Mouse (Mus musculus): ENCODE measurements around the gene Man2c1. TPM values are rescaled to one million over a fixed set of nuclear protein-coding genes. Genes with fewer than 3 reads are reported as not detected.

Gene Man2c1
- polyA plus RNA-seq, 1 experiment from 2014 or later = 24.3 TPM

DNA sequence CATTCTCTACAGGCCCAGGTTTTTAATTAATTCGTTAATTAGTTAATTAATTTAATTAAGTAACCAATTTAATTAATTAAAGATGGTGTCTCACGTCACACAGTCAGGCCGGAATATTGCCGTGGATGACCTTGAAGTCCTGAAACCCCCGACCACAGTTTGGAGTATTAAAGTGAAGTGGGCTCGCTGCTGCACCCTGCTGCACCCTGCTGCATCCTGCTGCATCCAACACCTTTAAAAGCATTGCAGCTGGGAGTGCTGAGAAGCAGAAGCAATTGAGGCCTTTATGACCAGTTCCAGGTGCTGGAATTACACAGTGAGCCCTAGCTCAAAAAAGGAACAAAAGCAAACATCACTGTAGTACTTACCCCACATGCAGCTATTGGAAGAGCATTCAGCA lies 21.8 kb downstream of the Man2c1 start:
- Histone ChIP-seq H3K36me3 (ENCODE audit: control insufficient read depth, insufficient read depth) (peaks cover 21% of the 10 kb centered on the region; the same call in 1 of the 2 replicates), H3K9ac (ENCODE audit: low read depth, low read length) (no peak overlapping the region), H3K4me3 (ENCODE audit: low read depth, low read length) (no peak overlapping the region), H3K9me3 (ENCODE audit: control insufficient read depth) (no peaks in the 10 kb centered on the region), H3K4me1 (replicated peaks; ENCODE audit: control insufficient read depth, insufficient read depth, low read length) (0 out of 2 replicates have a peak, but pooled peaks cover 4% of the 10 kb centered on the region), H3K27ac (ENCODE audit: low read depth, low read length) (no peak overlapping the region), H3K27me3 (replicated peaks; ENCODE audit: control insufficient read depth, insufficient read depth, low read length) (no peaks in the 10 kb centered on the region), H3K4me2 (replicated peaks; ENCODE audit: low read depth) (no peak overlapping the region)
- peak; percentile 21; the same call in 1 of the 2 replicates for TF ChIP-seq CTCF (IDR thresholded peaks at IDR 0.05; ENCODE audit: low read depth)
- 54% methylated on average over 6 of the region's 6 CpGs for WGBS
- ATAC-seq = no peak

DNA sequence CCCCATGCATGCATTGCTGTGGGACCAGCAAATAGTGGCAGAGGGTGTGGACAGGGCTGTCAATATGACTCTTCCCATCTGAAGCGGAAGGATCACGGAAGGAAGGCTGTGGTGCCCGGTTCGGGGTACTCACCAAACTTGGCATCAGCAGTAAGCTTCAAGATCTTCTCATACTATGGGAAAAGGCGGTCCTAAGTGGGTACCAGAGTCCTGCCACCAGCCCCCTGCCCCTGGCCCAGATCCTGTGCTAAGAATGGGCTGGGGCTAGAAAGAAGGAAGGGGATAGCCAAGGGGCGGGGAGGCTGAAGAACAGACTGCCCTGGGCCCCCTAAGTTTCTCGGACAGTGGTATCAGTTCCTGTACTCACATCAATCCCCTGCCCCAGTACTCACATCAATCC lies 25.9 kb downstream of the Man2c1 start:
- no peaks in the 10 kb centered on the region for H3K27me3 ChIP-seq (replicated peaks; ENCODE audit: control insufficient read depth, insufficient read depth, low read length)
- H3K27ac ChIP-seq (ENCODE audit: low read depth, low read length) = no peak overlapping the region
- WGBS = 94% methylated on average over 7 of the region's 7 CpGs
- H3K4me2 ChIP-seq (replicated peaks; ENCODE audit: low read depth) = no peak overlapping the region
- no peaks in the 10 kb centered on the region for H3K4me1 ChIP-seq (replicated peaks; ENCODE audit: control insufficient read depth, insufficient read depth, low read length)
- no peaks in the 10 kb centered on the region for H3K9me3 ChIP-seq (ENCODE audit: control insufficient read depth)
- H3K9ac ChIP-seq (ENCODE audit: low read depth, low read length) = no peak overlapping the region
- H3K36me3 ChIP-seq (ENCODE audit: control insufficient read depth, insufficient read depth) = peaks cover 21% of the 10 kb centered on the region; the same call in 1 of the 2 replicates
- no peak for TF ChIP-seq CTCF (IDR thresholded peaks at IDR 0.05; ENCODE audit: low read depth)
- no peak overlapping the region for H3K4me3 ChIP-seq (ENCODE audit: low read depth, low read length)
- no peak for ATAC-seq

DNA sequence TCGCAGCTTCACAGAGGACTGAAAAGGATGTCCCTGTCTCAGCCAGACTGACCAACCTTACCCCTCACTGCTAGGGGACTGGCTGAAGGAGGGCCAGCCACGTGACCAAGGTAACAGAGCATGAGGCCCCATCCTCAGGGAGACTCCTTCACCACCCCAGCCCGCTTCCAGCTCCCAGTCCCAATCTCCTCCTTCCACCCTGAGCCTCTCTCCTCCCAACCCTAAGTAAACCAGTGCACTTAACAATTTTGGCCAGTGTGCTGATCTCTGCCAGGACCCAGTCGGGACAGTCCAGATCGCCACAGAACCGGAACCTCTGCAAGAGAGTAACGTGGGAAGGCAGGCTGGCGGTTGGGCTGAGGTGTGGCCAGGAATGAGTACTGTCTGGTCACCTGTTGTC lies 26.3 kb downstream of the Man2c1 start:
- no peaks in the 10 kb centered on the region for H3K9me3 ChIP-seq (ENCODE audit: control insufficient read depth)
- H3K9ac ChIP-seq (ENCODE audit: low read depth, low read length) = no peak overlapping the region
- peak overlapping the region; percentile 97 for H3K4me2 ChIP-seq (replicated peaks; ENCODE audit: low read depth)
- H3K4me1 ChIP-seq (replicated peaks; ENCODE audit: control insufficient read depth, insufficient read depth, low read length) = no peaks in the 10 kb centered on the region
- H3K36me3 ChIP-seq (ENCODE audit: control insufficient read depth, insufficient read depth) = peaks cover 21% of the 10 kb centered on the region; the same call in 1 of the 2 replicates
- 89% methylated on average over 8 of the region's 8 CpGs for WGBS
- no peaks in the 10 kb centered on the region for H3K27me3 ChIP-seq (replicated peaks; ENCODE audit: control insufficient read depth, insufficient read depth, low read length)
- H3K4me3 ChIP-seq (ENCODE audit: low read depth, low read length) = no peak overlapping the region
- no peak overlapping the region for H3K27ac ChIP-seq (ENCODE audit: low read depth, low read length)
- no peak for ATAC-seq
- TF ChIP-seq CTCF (IDR thresholded peaks at IDR 0.05; ENCODE audit: low read depth) = no peak

DNA sequence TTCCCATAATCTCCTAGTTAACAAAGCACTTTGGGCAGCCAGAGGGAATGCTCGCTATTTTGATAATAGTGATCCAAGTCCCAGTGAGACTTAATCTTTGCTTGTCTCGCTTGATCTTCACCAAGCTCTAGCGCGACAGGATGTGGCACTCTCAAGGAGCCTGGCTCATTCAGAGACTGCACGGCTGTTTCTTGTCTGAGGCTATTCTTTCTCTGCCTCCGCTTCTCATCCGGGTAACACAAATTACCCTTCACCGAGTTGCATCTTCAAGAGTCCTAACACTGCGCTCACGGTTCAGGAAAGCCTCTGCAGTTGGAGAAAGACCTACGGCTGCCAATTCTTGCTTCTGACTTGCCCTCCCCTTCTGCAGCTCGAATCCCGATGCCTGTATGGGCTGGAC lies 27.0 kb downstream of the Man2c1 start:
- Histone ChIP-seq H3K9ac (ENCODE audit: low read depth, low read length) (peak overlapping the region; percentile 71), H3K36me3 (ENCODE audit: control insufficient read depth, insufficient read depth) (peaks cover 21% of the 10 kb centered on the region; the same call in 1 of the 2 replicates), H3K27ac (ENCODE audit: low read depth, low read length) (no peak overlapping the region), H3K4me2 (replicated peaks; ENCODE audit: low read depth) (peak overlapping the region; percentile 97), H3K9me3 (ENCODE audit: control insufficient read depth) (no peaks in the 10 kb centered on the region), H3K4me3 (ENCODE audit: low read depth, low read length) (peak overlapping the region; percentile 84), H3K4me1 (replicated peaks; ENCODE audit: control insufficient read depth, insufficient read depth, low read length) (no peaks in the 10 kb centered on the region), H3K27me3 (replicated peaks; ENCODE audit: control insufficient read depth, insufficient read depth, low read length) (no peaks in the 10 kb centered on the region)
- ATAC-seq = no peak
- WGBS = 30% methylated on average over 13 of the region's 13 CpGs
- no peak for TF ChIP-seq CTCF (IDR thresholded peaks at IDR 0.05; ENCODE audit: low read depth)

DNA sequence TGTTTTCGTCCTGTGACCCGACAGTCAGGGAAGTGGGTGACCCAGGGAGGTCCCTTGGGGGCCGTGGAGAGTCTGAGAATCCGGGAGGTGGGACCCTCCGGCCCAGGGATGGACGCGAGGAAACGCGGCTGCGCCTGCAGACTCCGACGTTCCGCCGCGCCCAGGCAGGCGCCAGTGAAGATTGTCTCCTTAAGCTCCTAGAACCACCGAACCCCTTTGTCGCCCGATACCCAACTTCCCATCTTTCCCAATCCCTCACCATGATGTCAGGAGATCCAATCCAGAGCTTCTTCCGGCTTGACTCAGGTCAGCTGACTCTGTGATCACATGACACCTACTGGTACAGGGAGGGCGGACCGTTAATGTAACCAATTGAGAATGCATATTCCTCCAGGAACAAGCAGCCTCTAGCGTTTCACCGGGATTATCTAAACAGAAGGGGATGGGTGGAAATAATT lies 27.6 kb downstream of the Man2c1 start, which contains the start of gene Commd4:
Commd4 (minus strand) TSS at position 319 of the 458 bp plus-strand sequence.
- H3K36me3 ChIP-seq (ENCODE audit: control insufficient read depth, insufficient read depth) = peaks cover 21% of the 10 kb centered on the region; the same call in 1 of the 2 replicates
- peak within 1 kb of the TSS; percentile 62 for H3K27ac ChIP-seq (ENCODE audit: low read depth, low read length)
- peak within 1 kb of the TSS; percentile 97 for H3K4me2 ChIP-seq (replicated peaks; ENCODE audit: low read depth)
- TF ChIP-seq CTCF (IDR thresholded peaks at IDR 0.05; ENCODE audit: low read depth) = peak; percentile 33; the same call in 1 of the 2 replicates
- H3K9ac ChIP-seq (ENCODE audit: low read depth, low read length) = peak within 1 kb of the TSS; percentile 71
- no peaks in the 10 kb centered on the region for H3K9me3 ChIP-seq (ENCODE audit: control insufficient read depth)
- peak; percentile 80 for ATAC-seq
- no peaks in the 10 kb centered on the region for H3K4me1 ChIP-seq (replicated peaks; ENCODE audit: control insufficient read depth, insufficient read depth, low read length)
- H3K4me3 ChIP-seq (ENCODE audit: low read depth, low read length) = peak within 1 kb of the TSS; percentile 84
- WGBS = 0% methylated on average over 24 of the region's 24 CpGs
- no peaks in the 10 kb centered on the region for H3K27me3 ChIP-seq (replicated peaks; ENCODE audit: control insufficient read depth, insufficient read depth, low read length)

DNA sequence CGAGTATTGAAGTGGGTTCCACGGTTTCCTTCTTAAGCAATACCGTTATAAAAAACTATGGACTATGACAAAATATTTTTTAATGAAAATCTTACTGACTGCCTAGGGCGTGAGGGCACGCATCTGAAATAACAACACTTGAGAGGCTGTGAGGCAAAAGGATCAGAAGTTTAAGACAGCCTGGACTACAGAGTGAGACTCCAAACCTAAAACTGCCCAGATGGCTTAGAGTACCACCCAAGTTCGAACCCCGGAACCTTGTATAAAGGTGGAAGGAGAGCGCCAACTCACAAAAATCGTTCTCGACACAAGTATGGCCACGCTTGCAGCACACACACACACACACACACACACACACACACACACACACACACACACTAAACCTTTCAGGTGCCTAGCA lies 28.0 kb downstream of the Man2c1 start:
- 0 out of 2 replicates have a peak, but pooled peaks have one; percentile 1 for ATAC-seq
- TF ChIP-seq CTCF (IDR thresholded peaks at IDR 0.05; ENCODE audit: low read depth) = no peak
- no peak overlapping the region for H3K27ac ChIP-seq (ENCODE audit: low read depth, low read length)
- no peaks in the 10 kb centered on the region for H3K27me3 ChIP-seq (replicated peaks; ENCODE audit: control insufficient read depth, insufficient read depth, low read length)
- H3K4me3 ChIP-seq (ENCODE audit: low read depth, low read length) = peak overlapping the region; percentile 84
- H3K9me3 ChIP-seq (ENCODE audit: control insufficient read depth) = no peaks in the 10 kb centered on the region
- H3K4me2 ChIP-seq (replicated peaks; ENCODE audit: low read depth) = peak overlapping the region; percentile 97
- peaks cover 21% of the 10 kb centered on the region; the same call in 1 of the 2 replicates for H3K36me3 ChIP-seq (ENCODE audit: control insufficient read depth, insufficient read depth)
- H3K4me1 ChIP-seq (replicated peaks; ENCODE audit: control insufficient read depth, insufficient read depth, low read length) = no peaks in the 10 kb centered on the region
- H3K9ac ChIP-seq (ENCODE audit: low read depth, low read length) = peak overlapping the region; percentile 24; the same call in 1 of the 2 replicates
- 37% methylated on average over 11 of the region's 11 CpGs for WGBS
